Mouse (Mus musculus): ENCODE measurements around the gene Polr2g. TPM values are rescaled to one million over a fixed set of nuclear protein-coding genes. Genes with fewer than 3 reads are reported as not detected.
"Not testable (repeated sequence)": the region's sequence is repeated elsewhere in the genome, so short reads cannot be mapped to it uniquely, and the experiment has no call there.

The Polr2g gene
- polyA plus RNA-seq (2015; fragmentation: Nextera tagmentation; extraction: Ambion mirVana), result 55.5 and 65.7 TPM in 2 replicates

GRCm38 (mm10) chr19:8798264-8798946 lies at the start of gene Polr2g:
Gene Polr2g, minus strand, starts transcription at chr19:8798577.
- H3K4me3 ChIP-seq (replicated peaks), result peak within 1 kb of the TSS; percentile 74
- ATAC-seq (ENCODE audit: insufficient read depth), result peak; percentile 53
- H3K9me3 ChIP-seq (replicated peaks), result no peaks in the 10 kb centered on the region
- H3K27ac ChIP-seq (replicated peaks), result peak within 1 kb of the TSS; percentile 73
- peaks cover 30% of the 10 kb centered on the region for H3K36me3 ChIP-seq (replicated peaks)
- H3K4me2 ChIP-seq, result peak within 1 kb of the TSS; percentile 79
- WGBS (ENCODE audit: insufficient replicate concordance), result under 1% methylated on average over 25 of the region's 25 CpGs
- H3K9ac ChIP-seq, result peak within 1 kb of the TSS; percentile 72
- H3K4me1 ChIP-seq (replicated peaks), result peaks cover 52% of the 10 kb centered on the region
- H3K27me3 ChIP-seq, result no peaks in the 10 kb centered on the region

GRCm38 (mm10) chr19:8844371-8845129 lies 46.2 kb upstream of the Polr2g start:
- 58% methylated on average over 5 of the region's 5 CpGs for WGBS (ENCODE audit: insufficient replicate concordance)
- peaks cover 24% of the 10 kb centered on the region for H3K4me1 ChIP-seq (replicated peaks)
- H3K4me2 ChIP-seq, result no peak overlapping the region
- no peaks in the 10 kb centered on the region for H3K27me3 ChIP-seq
- H3K27ac ChIP-seq (replicated peaks), result no peak overlapping the region
- H3K4me3 ChIP-seq (replicated peaks), result no peak overlapping the region
- ATAC-seq (ENCODE audit: insufficient read depth), result no peak
- no peaks in the 10 kb centered on the region for H3K9me3 ChIP-seq (replicated peaks)
- H3K36me3 ChIP-seq (replicated peaks), result peaks cover 38% of the 10 kb centered on the region
- H3K9ac ChIP-seq, result no peak overlapping the region

- Histone ChIP-seq H3K27me3 (no peaks in the 10 kb centered on the region), H3K4me3 (replicated peaks) (no peak overlapping the region), H3K4me1 (replicated peaks) (peaks cover 40% of the 10 kb centered on the region), H3K4me2 (no peak overlapping the region), H3K9ac (no peak overlapping the region), H3K27ac (replicated peaks) (no peak overlapping the region), H3K9me3 (replicated peaks) (no peaks in the 10 kb centered on the region), H3K36me3 (replicated peaks) (peaks cover 38% of the 10 kb centered on the region)
- no peak for ATAC-seq (ENCODE audit: insufficient read depth)
- 66% methylated on average over 6 of the region's 6 CpGs for WGBS (ENCODE audit: insufficient replicate concordance)
Observed at GRCm38 (mm10) chr19:8842961-8843360, 44.6 kb upstream of the Polr2g start.

GRCm38 (mm10) chr19:8841012-8841411 lies 42.6 kb upstream of the Polr2g start:
- Histone ChIP-seq H3K9ac (peak overlapping the region; percentile 66; the same call in 1 of the 2 replicates), H3K27me3 (no peaks in the 10 kb centered on the region), H3K4me3 (replicated peaks) (peak overlapping the region; percentile 65), H3K27ac (replicated peaks) (0 out of 2 replicates have a peak overlapping the region, but pooled peaks have one; percentile 31), H3K9me3 (replicated peaks) (no peaks in the 10 kb centered on the region), H3K4me2 (peak overlapping the region; percentile 86), H3K4me1 (replicated peaks) (peaks cover 48% of the 10 kb centered on the region), H3K36me3 (replicated peaks) (peaks cover 22% of the 10 kb centered on the region)
- ATAC-seq (ENCODE audit: insufficient read depth), result no peak
- 69% methylated on average over 7 of the region's 7 CpGs for WGBS (ENCODE audit: insufficient replicate concordance)

GRCm38 (mm10) chr19:8839908-8840791 lies 41.8 kb upstream of the Polr2g start:
- peak; percentile 71 for ATAC-seq (ENCODE audit: insufficient read depth)
- no peaks in the 10 kb centered on the region for H3K9me3 ChIP-seq (replicated peaks)
- H3K4me3 ChIP-seq (replicated peaks), result peak overlapping the region; percentile 65
- H3K36me3 ChIP-seq (replicated peaks), result peaks cover 23% of the 10 kb centered on the region
- H3K27ac ChIP-seq (replicated peaks), result peak overlapping the region; percentile 31; the same call in 1 of the 2 replicates
- H3K9ac ChIP-seq, result peak overlapping the region; percentile 66
- H3K4me1 ChIP-seq (replicated peaks), result peaks cover 48% of the 10 kb centered on the region
- H3K27me3 ChIP-seq, result no peaks in the 10 kb centered on the region
- H3K4me2 ChIP-seq, result peak overlapping the region; percentile 86
- WGBS (ENCODE audit: insufficient replicate concordance), result 26% methylated on average over 29 of the region's 29 CpGs

- H3K27me3 ChIP-seq, result no peaks in the 10 kb centered on the region
- H3K9ac ChIP-seq, result peak within 1 kb of the TSS; percentile 66
Observed at GRCm38 (mm10) chr19:8839103-8839907, 40.9 kb upstream of the Polr2g start, which contains the start of gene Gng3. Gene Gng3, minus strand, starts transcription at chr19:8839194.

GRCm38 (mm10) chr19:8838041-8838730 lies 39.8 kb upstream of the Polr2g start:
- Histone ChIP-seq H3K9me3 (replicated peaks) (no peaks in the 10 kb centered on the region), H3K27ac (replicated peaks) (peak overlapping the region; percentile 85), H3K4me1 (replicated peaks) (peaks cover 45% of the 10 kb centered on the region), H3K9ac (peak overlapping the region; percentile 66), H3K36me3 (replicated peaks) (peaks cover 40% of the 10 kb centered on the region), H3K27me3 (no peaks in the 10 kb centered on the region), H3K4me2 (peak overlapping the region; percentile 89), H3K4me3 (replicated peaks) (peak overlapping the region; percentile 67)
- peak; percentile 5; the same call in 1 of the 2 replicates for ATAC-seq (ENCODE audit: insufficient read depth)
- 21% methylated on average over 15 of the region's 15 CpGs for WGBS (ENCODE audit: insufficient replicate concordance)

More at GRCm38 (mm10) chr19:8839103-8839907, 40.9 kb upstream of the Polr2g start, which contains the start of gene Gng3:
- H3K27ac ChIP-seq (replicated peaks), result peak within 1 kb of the TSS; percentile 85
- WGBS (ENCODE audit: insufficient replicate concordance), result 70% methylated on average over 11 of the region's 11 CpGs
- H3K4me3 ChIP-seq (replicated peaks), result peak within 1 kb of the TSS; percentile 67
- H3K4me1 ChIP-seq (replicated peaks), result peaks cover 45% of the 10 kb centered on the region
- H3K36me3 ChIP-seq (replicated peaks), result peaks cover 29% of the 10 kb centered on the region
- no peak for ATAC-seq (ENCODE audit: insufficient read depth)
- H3K4me2 ChIP-seq, result peak within 1 kb of the TSS; percentile 89
- no peaks in the 10 kb centered on the region for H3K9me3 ChIP-seq (replicated peaks)

- WGBS (ENCODE audit: insufficient replicate concordance), result 1% methylated on average over 38 of the region's 38 CpGs
- H3K4me1 ChIP-seq (replicated peaks), result peaks cover 45% of the 10 kb centered on the region
- peak within 1 kb of the TSS; percentile 67 for H3K4me3 ChIP-seq (replicated peaks)
- H3K36me3 ChIP-seq (replicated peaks), result peaks cover 46% of the 10 kb centered on the region
- no peaks in the 10 kb centered on the region for H3K27me3 ChIP-seq
- H3K27ac ChIP-seq (replicated peaks), result peak within 1 kb of the TSS; percentile 85
- peak within 1 kb of the TSS; percentile 66 for H3K9ac ChIP-seq
- ATAC-seq (ENCODE audit: insufficient read depth), result peak; percentile 64
- peak within 1 kb of the TSS; percentile 89 for H3K4me2 ChIP-seq
- H3K9me3 ChIP-seq (replicated peaks), result no peaks in the 10 kb centered on the region
Observed at GRCm38 (mm10) chr19:8837251-8837791, 38.9 kb upstream of the Polr2g start, which contains the start of gene Bscl2. Gene Bscl2, plus strand, starts transcription at chr19:8837467.

- Histone ChIP-seq H3K4me1 (replicated peaks) (peaks cover 42% of the 10 kb centered on the region), H3K36me3 (replicated peaks) (peaks cover 51% of the 10 kb centered on the region)
- not testable (repeated sequence) for H3K4me2 ChIP-seq; H3K9me3 ChIP-seq (replicated peaks); H3K9ac ChIP-seq; H3K4me3 ChIP-seq (replicated peaks); ATAC-seq (ENCODE audit: insufficient read depth); H3K27ac ChIP-seq (replicated peaks); H3K27me3 ChIP-seq
- WGBS (ENCODE audit: insufficient replicate concordance), result 93% methylated on average over 10 of the region's 10 CpGs
Observed at GRCm38 (mm10) chr19:8836327-8836726, 38.0 kb upstream of the Polr2g start.

All from liver, embryonic 15.5 days (tissue).